Mouse (Mus musculus) kidney, postnatal 4 days (tissue): ENCODE results near the gene Runx3.
"Not testable (repeated sequence)": the region's sequence is repeated elsewhere in the genome, so short reads cannot be mapped to it uniquely, and the experiment has no call there.

Source experiments
- DNase-seq, 2 experiments: peaks; one replicate each; pipeline ENCODE4 v3.0.0; 2021; ENCODE audit warnings: mixed read lengths in 2 of 2

The Runx3 gene

GRCm38 (mm10) chr4:135175406-135176120, 55.1 kb downstream of the Runx3 start:
- DNase-seq = peak; percentile 42 to 64

GRCm38 (mm10) chr4:135177568-135177967, 57.1 kb downstream of the Runx3 start:
- no peak for DNase-seq

GRCm38 (mm10) chr4:135179077-135179481, 58.6 kb downstream of the Runx3 start:
- peak; percentile 74 to 80 for DNase-seq

- DNase-seq = no peak
These were observed 61.4 kb downstream of the Runx3 start for GRCm38 (mm10) chr4:135181819-135182218.

- not testable (repeated sequence) for DNase-seq
These were observed 63.8 kb downstream of the Runx3 start for GRCm38 (mm10) chr4:135184277-135184676.

GRCm38 (mm10) chr4:135189452-135190008, 69.1 kb downstream of the Runx3 start:
- DNase-seq = no peak

GRCm38 (mm10) chr4:135190364-135190763, 69.9 kb downstream of the Runx3 start:
- no peak for DNase-seq

- no peak for DNase-seq
These were observed 70.7 kb downstream of the Runx3 start for GRCm38 (mm10) chr4:135191185-135191584.

GRCm38 (mm10) chr4:135191604-135192003, 71.2 kb downstream of the Runx3 start:
- no peak for DNase-seq

GRCm38 (mm10) chr4:135192841-135193240, 72.4 kb downstream of the Runx3 start:
- no peak for DNase-seq

- no peak for DNase-seq
These were observed 77.4 kb downstream of the Runx3 start for GRCm38 (mm10) chr4:135197857-135198256.

GRCm38 (mm10) chr4:135201771-135202170, 81.3 kb downstream of the Runx3 start:
- no peak for DNase-seq

GRCm38 (mm10) chr4:135203279-135203678, 82.8 kb downstream of the Runx3 start:
- DNase-seq = peak in 1 of 2 experiments; percentile 45

- DNase-seq = no peak
These were observed 83.5 kb downstream of the Runx3 start for GRCm38 (mm10) chr4:135203806-135204560.

- no peak for DNase-seq
These were observed 84.2 kb downstream of the Runx3 start for GRCm38 (mm10) chr4:135204666-135205065.

GRCm38 (mm10) chr4:135205254-135205653, 84.8 kb downstream of the Runx3 start:
- no peak for DNase-seq

- DNase-seq = peak; percentile 94 to 95
These were observed 85.5 kb downstream of the Runx3 start for GRCm38 (mm10) chr4:135205711-135206600.

- DNase-seq = no peak
These were observed 89.4 kb downstream of the Runx3 start for GRCm38 (mm10) chr4:135209846-135210245.

GRCm38 (mm10) chr4:135219652-135220051, 99.2 kb downstream of the Runx3 start:
- peak; percentile 92 for DNase-seq

- DNase-seq = no peak
These were observed 100.2 kb downstream of the Runx3 start for GRCm38 (mm10) chr4:135220641-135221040.

- DNase-seq = no peak
These were observed 101.4 kb downstream of the Runx3 start for GRCm38 (mm10) chr4:135221632-135222407.

- no peak for DNase-seq
These were observed 103.4 kb downstream of the Runx3 start for GRCm38 (mm10) chr4:135223808-135224207.
